Comparison of ENCODE assay signal across 13 mouse cellular contexts in genomic region chr1:121830242-121830641, GRCm38 (mm10).
DNase-seq lines count a peak whose midpoint lies in the region; ATAC-seq and TF ChIP-seq lines count a peak whose summit lies in the region.
"Had no signal": no experiment of that assay in that cellular context is flagged by ENCODE, and none has a peak within 500 bp of the region (broad histone marks: within the 10 kb centered on the region; RNA-seq: fewer than 3 reads in every experiment).

No protein-coding gene starts in this region.

- H3K9ac ChIP-seq in kidney, embryonic 16.5 days (replicated peaks; ENCODE audit: low read length): no peak overlapping the region
- no peak overlapping the region for H3K9ac ChIP-seq in midbrain, embryonic 16.5 days (ENCODE audit: low read depth, low read length)
- H3K9ac ChIP-seq: limb, embryonic 13.5 days; lung, embryonic 15.5 days had no signal

- no peak for ATAC-seq in kidney, embryonic 16.5 days (ENCODE audit: low FRiP score, low TSS enrichment)
- ATAC-seq in midbrain, embryonic 16.5 days: 0 out of 2 replicates have a peak, but pooled peaks have one; percentile 45

- no peaks in the 10 kb centered on the region for H3K9me3 ChIP-seq in kidney, embryonic 16.5 days (ENCODE audit: low read length)
- no peaks in the 10 kb centered on the region for H3K9me3 ChIP-seq in midbrain, embryonic 16.5 days (replicated peaks; ENCODE audit: control insufficient read depth, low read length, poor library complexity, severe bottlenecking)
- H3K9me3 ChIP-seq in midbrain, embryonic 10.5 days (replicated peaks): no peaks in the 10 kb centered on the region
- H3K9me3 ChIP-seq: limb, embryonic 13.5 days; lung, embryonic 15.5 days had no signal

- 62% methylated on average over 2 of the region's 2 CpGs for WGBS in kidney, embryonic 16.5 days
- 60% methylated on average over 2 of the region's 2 CpGs for WGBS in midbrain, embryonic 16.5 days
- 66% methylated on average over 2 of the region's 2 CpGs for WGBS in midbrain, embryonic 10.5 days

- peak; percentile 10 for DNase-seq in adrenal gland, adult 2 months
- DNase-seq in adrenal gland, adult 18-20 months (ENCODE audit: low spot score in 2 of 2): no peak
- DNase-seq in kidney, postnatal 10 days: peak; percentile 31
- no peak for DNase-seq in midbrain, embryonic 10.5 days (ENCODE audit: low spot score)
- DNase-seq in heart, postnatal 25 days (ENCODE audit: low spot score): no peak
- DNase-seq: cerebellum, adult 8-10 months; heart, adult 18-20 months; heart, postnatal 10 days had no signal

- H3K4me2 ChIP-seq in kidney, embryonic 16.5 days (replicated peaks; ENCODE audit: low read depth, low read length): no peak overlapping the region
- H3K4me2 ChIP-seq in midbrain, embryonic 16.5 days (ENCODE audit: low read length): no peak overlapping the region
- H3K4me2 ChIP-seq: limb, embryonic 13.5 days; lung, embryonic 15.5 days had no signal

- no peak overlapping the region for H3K27ac ChIP-seq in kidney, embryonic 16.5 days (ENCODE audit: low read length)
- no peak overlapping the region for H3K27ac ChIP-seq in midbrain, embryonic 16.5 days (ENCODE audit: low read length)
- H3K27ac ChIP-seq in midbrain, embryonic 10.5 days (replicated peaks): no peak overlapping the region
- H3K27ac ChIP-seq in cortical plate, adult 2 months (ENCODE audit: insufficient read depth, low read length): no peak overlapping the region
- H3K27ac ChIP-seq: limb, embryonic 13.5 days; lung, embryonic 15.5 days had no signal

- intact Hi-C loops in heart, postnatal 25 days (cut with DNase I): no loop called here

- no peaks in the 10 kb centered on the region for H3K27me3 ChIP-seq in kidney, embryonic 16.5 days (ENCODE audit: insufficient read depth, low read length)
- H3K27me3 ChIP-seq in midbrain, embryonic 16.5 days (ENCODE audit: control insufficient read depth, insufficient read depth, low read depth, low read length): no peaks in the 10 kb centered on the region
- no peaks in the 10 kb centered on the region for H3K27me3 ChIP-seq in midbrain, embryonic 10.5 days (ENCODE audit: low read depth, poor library complexity, severe bottlenecking)
- H3K27me3 ChIP-seq: limb, embryonic 13.5 days; lung, embryonic 15.5 days had no signal

- H3K4me3 ChIP-seq in kidney, embryonic 16.5 days (ENCODE audit: low read length): no peak overlapping the region
- H3K4me3 ChIP-seq in midbrain, embryonic 16.5 days (ENCODE audit: low read depth, low read length): no peak overlapping the region
- H3K4me3 ChIP-seq in midbrain, embryonic 10.5 days: no peak overlapping the region
- H3K4me3 ChIP-seq in cortical plate, adult 2 months (ENCODE audit: insufficient read depth, low read length): no peak overlapping the region
- H3K4me3 ChIP-seq: limb, embryonic 13.5 days; lung, embryonic 15.5 days had no signal

- TF ChIP-seq POLR2A in cortical plate, adult 2 months (IDR thresholded peaks at IDR 0.05; ENCODE audit: extremely low read depth, insufficient read depth, low read length): no peak

- H3K4me1 ChIP-seq in kidney, embryonic 16.5 days (ENCODE audit: insufficient read depth, low read length): no peaks in the 10 kb centered on the region
- no peaks in the 10 kb centered on the region for H3K4me1 ChIP-seq in midbrain, embryonic 16.5 days (ENCODE audit: control insufficient read depth, insufficient read depth, low read length)
- H3K4me1 ChIP-seq in midbrain, embryonic 10.5 days: no peaks in the 10 kb centered on the region
- no peaks in the 10 kb centered on the region for H3K4me1 ChIP-seq in cortical plate, adult 2 months (ENCODE audit: control insufficient read depth, insufficient read depth, low read length)
- H3K4me1 ChIP-seq: limb, embryonic 13.5 days; lung, embryonic 15.5 days had no signal

- TF ChIP-seq CTCF in cortical plate, adult 2 months (IDR thresholded peaks at IDR 0.05; ENCODE audit: extremely low read depth, insufficient read depth, low read length): peak; percentile 35; the same call in 1 of the 2 replicates

- no peaks in the 10 kb centered on the region for H3K36me3 ChIP-seq in kidney, embryonic 16.5 days (ENCODE audit: insufficient read depth, low read length)
- no peaks in the 10 kb centered on the region for H3K36me3 ChIP-seq in midbrain, embryonic 16.5 days (ENCODE audit: control insufficient read depth, insufficient read depth, low read length)
- H3K36me3 ChIP-seq in midbrain, embryonic 10.5 days: no peaks in the 10 kb centered on the region
- H3K36me3 ChIP-seq: limb, embryonic 13.5 days; lung, embryonic 15.5 days had no signal

Comparison
In these comparisons a context has a peak if more than half of its experiments do, and no peak if none do; other contexts are left out.
1. DNase-seq: peak in adrenal gland, adult 2 months (single experiment) and kidney, postnatal 10 days (single experiment); none in adrenal gland, adult 18-20 months (0 of 2), midbrain, embryonic 10.5 days (single experiment) and heart, postnatal 25 days (single experiment).